ENCODE assay signal across 20 mouse cellular contexts in the genomic region with DNA sequence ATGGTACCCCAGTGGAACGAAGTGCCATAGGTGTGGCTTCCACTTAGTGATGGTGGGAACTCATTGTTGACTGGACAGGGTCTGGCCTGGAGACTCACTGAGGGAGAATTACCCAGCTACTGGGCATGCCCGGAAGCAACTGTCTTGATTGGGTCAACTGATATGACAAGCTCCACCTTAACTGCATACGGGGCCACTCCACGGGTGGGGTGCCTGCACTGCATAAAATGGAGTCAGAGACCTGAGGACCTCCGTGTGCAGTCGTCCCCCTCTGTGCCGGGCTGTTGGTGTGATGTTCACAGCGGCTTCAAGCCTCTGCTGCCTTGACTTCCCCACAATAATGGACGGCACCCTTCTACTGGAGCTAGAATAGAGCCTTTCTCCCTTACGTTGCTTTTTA.
DNase-seq lines count a peak whose midpoint lies in the region; ATAC-seq and TF ChIP-seq lines count a peak whose summit lies in the region.
"Had no signal": no experiment of that assay in that cellular context is flagged by ENCODE, and none has a peak within 500 bp of the region (broad histone marks: within the 10 kb centered on the region; RNA-seq: fewer than 3 reads in every experiment).

No protein-coding gene starts in this region.

- no peak for TF ChIP-seq EP300 in stomach, postnatal 0 days (optimal IDR thresholded peaks at IDR 0.05)

- peak; percentile 61 for DNase-seq in heart, adult 11 months
- no peak for DNase-seq in heart, postnatal 25 days (ENCODE audit: low spot score)
- DNase-seq in kidney, postnatal 0 days (ENCODE audit: low spot score), result no peak
- DNase-seq in kidney, adult 9 months, result no peak
- no peak for DNase-seq in stomach, postnatal 0 days (ENCODE audit: low spot score)
- DNase-seq in left cerebral cortex, postnatal 36 days (ENCODE audit: low spot score in 2 of 2), result no peak
- DNase-seq: adrenal gland, postnatal 14 days; cerebellum, adult 18-20 months; cerebellum, adult 9-11 months; cerebellum, postnatal 36 days; forebrain, postnatal 0 days; gastrocnemius, adult 2 months; gastrocnemius, postnatal 25 days; heart, postnatal 4 days had no signal

- H3K9me3 ChIP-seq in kidney, postnatal 0 days (replicated peaks; ENCODE audit: low read length), result no peaks in the 10 kb centered on the region
- no peaks in the 10 kb centered on the region for H3K9me3 ChIP-seq in stomach, postnatal 0 days (ENCODE audit: control insufficient read depth, low read length)
- H3K9me3 ChIP-seq: embryonic facial prominence, embryonic 15.5 days; forebrain, embryonic 13.5 days; heart, embryonic 13.5 days; hindbrain, embryonic 12.5 days had no signal

- TF ChIP-seq CTCF in kidney, postnatal 0 days (IDR thresholded peaks at IDR 0.05; ENCODE audit: low read depth), result no peak
- no peak for TF ChIP-seq CTCF in stomach, postnatal 0 days (IDR thresholded peaks at IDR 0.05; ENCODE audit: low read depth)

- intact Hi-C loops in heart, postnatal 25 days (cut with DNase I), result no loop called here
- intact Hi-C loops in left cerebral cortex, postnatal 36 days (cut with DNase I), result loop anchor here (5.0 kb wide), 1 partner anchor 568 kb away; no protein-coding TSS in a partner anchor

- no peak overlapping the region for H3K9ac ChIP-seq in kidney, postnatal 0 days (ENCODE audit: low read depth, low read length)
- H3K9ac ChIP-seq in stomach, postnatal 0 days (ENCODE audit: low read length), result no peak overlapping the region
- H3K9ac ChIP-seq: embryonic facial prominence, embryonic 15.5 days; forebrain, embryonic 13.5 days; forebrain, postnatal 0 days; heart, embryonic 13.5 days; hindbrain, embryonic 12.5 days had no signal

- WGBS in kidney, postnatal 0 days, result 69% methylated on average over 10 of the region's 10 CpGs
- 71% methylated on average over 10 of the region's 10 CpGs for WGBS in stomach, postnatal 0 days

- H3K36me3 ChIP-seq in kidney, postnatal 0 days (ENCODE audit: insufficient read depth, low read length), result no peaks in the 10 kb centered on the region
- H3K36me3 ChIP-seq in stomach, postnatal 0 days (ENCODE audit: control insufficient read depth, insufficient read depth, low read length), result no peaks in the 10 kb centered on the region
- H3K36me3 ChIP-seq: embryonic facial prominence, embryonic 15.5 days; hindbrain, embryonic 12.5 days had no signal

- H3K27ac ChIP-seq in kidney, postnatal 0 days, result peak overlapping the region; percentile 47; the same call in 1 of the 2 replicates
- H3K27ac ChIP-seq in stomach, postnatal 0 days (replicated peaks), result peak overlapping the region; percentile 35; the same call in 1 of the 2 replicates
- H3K27ac ChIP-seq: embryonic facial prominence, embryonic 15.5 days; forebrain, embryonic 13.5 days; gastrocnemius, adult 2 months; heart, embryonic 13.5 days; hindbrain, embryonic 12.5 days had no signal

- no peak overlapping the region for H3K4me2 ChIP-seq in kidney, postnatal 0 days (ENCODE audit: low read length)
- no peak overlapping the region for H3K4me2 ChIP-seq in stomach, postnatal 0 days (replicated peaks; ENCODE audit: low read depth)
- H3K4me2 ChIP-seq: embryonic facial prominence, embryonic 15.5 days; forebrain, embryonic 13.5 days; heart, embryonic 13.5 days; hindbrain, embryonic 12.5 days had no signal

- H3K4me3 ChIP-seq in kidney, postnatal 0 days (replicated peaks; ENCODE audit: low read depth, low read length), result no peak overlapping the region
- H3K4me3 ChIP-seq in stomach, postnatal 0 days (ENCODE audit: low read depth, low read length), result no peak overlapping the region
- H3K4me3 ChIP-seq: embryonic facial prominence, embryonic 15.5 days; forebrain, embryonic 13.5 days; gastrocnemius, adult 2 months; heart, embryonic 13.5 days; hindbrain, embryonic 12.5 days had no signal

- no peaks in the 10 kb centered on the region for H3K27me3 ChIP-seq in kidney, postnatal 0 days (ENCODE audit: insufficient read depth, low read length)
- H3K27me3 ChIP-seq in stomach, postnatal 0 days (ENCODE audit: control insufficient read depth, insufficient read depth, low read length), result no peaks in the 10 kb centered on the region
- H3K27me3 ChIP-seq: embryonic facial prominence, embryonic 15.5 days; forebrain, embryonic 13.5 days; heart, embryonic 13.5 days; hindbrain, embryonic 12.5 days had no signal

- peaks cover 4% of the 10 kb centered on the region; the same call in 1 of the 2 replicates for H3K4me1 ChIP-seq in kidney, postnatal 0 days (replicated peaks; ENCODE audit: insufficient read depth, low read length)
- no peaks in the 10 kb centered on the region for H3K4me1 ChIP-seq in stomach, postnatal 0 days (replicated peaks; ENCODE audit: control insufficient read depth, insufficient read depth)
- H3K4me1 ChIP-seq: embryonic facial prominence, embryonic 15.5 days had no signal

- peak; percentile 25; the same call in 1 of the 2 replicates for ATAC-seq in kidney, postnatal 0 days (replicated peaks; ENCODE audit: low FRiP score, low read depth)
- 0 out of 2 replicates have a peak, but pooled peaks have one; percentile 18 for ATAC-seq in erythroblast, adult 5-6 weeks (replicated peaks; ENCODE audit: low FRiP score, poor library complexity, severe bottlenecking)
- no peak; the same call in 1 of the 2 replicates for ATAC-seq in stomach, postnatal 0 days (ENCODE audit: low FRiP score, low TSS enrichment)
- ATAC-seq: forebrain, embryonic 13.5 days; forebrain, postnatal 0 days; hindbrain, embryonic 16.5 days had no signal
